Mouse (Mus musculus) heart, postnatal 4 days (tissue): ENCODE measurements around the gene Bbs9. TPM values are rescaled to one million over a fixed set of nuclear protein-coding genes. Genes with fewer than 3 reads are reported as not detected.

Source experiments
- DNase-seq: peaks from one replicate; pipeline ENCODE4 v3.0.0; 2021
- total RNA-seq, 2 experiments: library from RNA; stranded (reverse); gene quantifications; 2 replicates each; pipeline ENCODE4 v1.2.3; 2021

The Bbs9 gene
- total RNA-seq, 2 experiments from 2014 or later: 14.0 to 15.9 TPM

DNA sequence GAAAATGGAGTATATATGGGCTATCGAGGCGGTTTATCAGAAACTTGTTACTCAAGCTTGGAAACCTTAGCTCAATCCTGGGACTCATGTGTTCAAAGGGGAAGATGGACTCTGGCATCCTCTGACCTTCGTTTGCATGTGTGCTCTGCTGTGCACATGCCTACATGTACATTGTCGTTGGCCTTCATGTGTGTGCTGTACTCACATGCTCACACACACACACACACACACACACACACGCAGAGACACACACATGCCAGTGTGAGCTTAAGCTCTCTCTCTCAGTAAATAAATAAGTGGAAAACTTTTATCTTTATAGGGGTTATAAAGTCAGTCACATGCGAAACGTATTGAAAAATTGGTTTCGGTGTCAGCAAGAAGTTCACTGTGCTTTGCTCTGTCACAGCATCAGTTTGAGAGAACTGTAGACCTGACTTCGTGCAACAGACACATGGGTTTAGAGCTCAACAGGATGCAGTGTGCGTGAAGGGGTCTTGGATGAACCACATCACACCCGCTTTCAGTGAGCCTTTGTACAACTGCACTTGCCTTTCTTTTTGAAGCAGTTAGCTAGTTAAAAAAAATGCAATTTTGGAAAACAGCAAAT, 62.4 kb downstream of the Bbs9 start:
- DNase-seq: no peak

DNA sequence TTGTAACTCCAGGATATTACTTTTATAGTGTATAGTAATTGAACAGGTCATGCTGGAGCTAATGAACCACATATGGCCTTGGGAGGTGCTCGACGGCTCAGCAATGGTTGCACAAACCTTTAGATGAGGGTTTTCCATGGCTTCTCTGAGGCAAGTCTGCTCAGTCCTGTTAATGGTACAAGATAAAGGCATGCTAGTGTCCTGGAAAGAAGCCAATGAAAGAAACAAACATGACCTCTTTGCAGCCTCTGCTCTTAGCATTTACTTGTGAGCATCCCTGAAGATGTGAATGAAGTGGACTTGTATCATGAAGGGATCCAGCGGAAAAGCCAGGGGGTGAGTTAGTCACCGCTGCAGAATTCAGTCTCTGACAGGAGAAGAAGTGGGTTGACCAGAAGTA, 64.0 kb downstream of the Bbs9 start:
- no peak for DNase-seq

DNA sequence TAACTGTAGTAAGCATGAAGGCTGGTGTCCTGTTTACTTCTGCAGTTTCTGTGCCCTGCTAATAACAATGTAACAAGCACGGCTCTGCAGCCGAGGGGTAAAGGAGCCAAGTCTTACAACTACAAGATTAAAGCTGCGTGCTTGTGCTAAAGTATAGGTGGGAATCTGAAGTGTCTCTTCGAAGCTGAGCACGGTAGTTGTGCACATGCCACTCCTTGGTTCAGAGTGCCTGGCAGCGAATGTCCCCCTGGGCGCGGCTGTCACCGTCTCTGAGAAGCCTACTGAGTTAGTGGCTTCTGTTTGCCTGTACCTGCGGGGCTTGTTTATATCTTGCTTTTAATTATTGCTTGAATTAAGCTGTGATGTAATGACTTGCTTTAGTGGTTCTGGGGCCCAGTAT, 65.6 kb downstream of the Bbs9 start:
- no peak for DNase-seq

DNA sequence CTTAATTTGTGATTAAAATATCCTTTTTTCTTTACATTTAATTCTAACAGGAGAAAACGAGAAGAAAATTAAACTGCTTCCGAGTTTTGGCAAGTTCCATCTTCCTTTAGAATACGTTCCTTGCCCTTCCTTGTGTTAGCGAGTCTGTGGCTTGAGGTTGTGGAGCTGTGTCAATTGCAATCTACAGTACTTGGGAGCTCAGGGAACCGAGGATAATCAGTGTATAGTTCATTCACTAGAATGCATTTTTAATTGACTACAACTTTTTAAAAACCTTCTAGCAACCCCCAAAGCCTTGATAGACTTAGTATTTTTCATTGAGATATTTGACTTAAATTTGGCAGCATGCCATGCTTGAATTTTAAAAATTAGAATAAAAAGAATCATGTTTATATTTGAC, 68.0 kb downstream of the Bbs9 start:
- DNase-seq: no peak

DNA sequence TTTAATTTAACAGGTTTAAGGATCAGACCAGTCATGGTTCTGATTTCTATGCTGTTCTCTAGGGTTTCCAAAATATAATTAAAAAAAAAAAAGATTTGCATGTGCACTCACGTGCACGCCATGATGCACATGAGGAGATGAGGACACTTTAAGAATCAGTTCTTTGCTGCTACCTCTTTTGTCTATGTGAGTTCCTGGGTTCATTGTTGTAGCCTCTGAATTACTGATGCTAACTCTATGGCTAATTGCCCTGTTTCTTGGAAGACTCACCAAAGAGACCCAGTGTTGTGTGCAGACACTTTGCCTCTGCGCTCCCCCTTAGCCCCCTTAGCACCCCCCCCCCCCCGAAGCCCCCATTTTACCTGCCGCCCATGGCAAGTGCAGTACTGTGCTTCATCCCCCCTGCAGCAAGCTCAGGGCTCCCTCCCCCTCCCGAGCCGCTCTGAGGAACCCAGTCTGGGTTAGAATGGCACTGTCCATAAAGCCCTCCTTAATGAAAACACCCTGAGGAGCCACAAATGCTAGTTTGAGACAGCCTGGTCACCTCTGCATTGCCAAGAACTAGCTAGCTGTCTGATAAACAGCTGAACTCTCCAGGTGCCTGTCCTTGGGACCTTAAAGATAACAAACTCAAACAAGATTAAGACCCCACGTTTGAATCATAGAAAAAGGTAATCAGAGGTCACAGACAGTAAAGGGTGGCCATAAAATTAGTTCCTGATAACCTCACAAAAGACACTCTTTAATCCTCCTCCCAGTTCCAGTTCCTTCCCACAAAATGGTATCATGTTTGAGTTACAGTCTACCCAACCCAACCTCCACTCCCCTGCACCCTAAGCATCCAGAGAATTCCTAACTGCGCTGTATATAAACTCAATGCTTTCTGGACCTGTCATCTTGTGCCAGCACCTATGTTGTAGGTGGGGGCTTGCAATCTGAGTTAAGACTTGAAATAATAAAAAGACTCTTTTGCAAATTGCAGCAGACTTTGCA, 69.1 kb downstream of the Bbs9 start:
- DNase-seq: no peak

DNA sequence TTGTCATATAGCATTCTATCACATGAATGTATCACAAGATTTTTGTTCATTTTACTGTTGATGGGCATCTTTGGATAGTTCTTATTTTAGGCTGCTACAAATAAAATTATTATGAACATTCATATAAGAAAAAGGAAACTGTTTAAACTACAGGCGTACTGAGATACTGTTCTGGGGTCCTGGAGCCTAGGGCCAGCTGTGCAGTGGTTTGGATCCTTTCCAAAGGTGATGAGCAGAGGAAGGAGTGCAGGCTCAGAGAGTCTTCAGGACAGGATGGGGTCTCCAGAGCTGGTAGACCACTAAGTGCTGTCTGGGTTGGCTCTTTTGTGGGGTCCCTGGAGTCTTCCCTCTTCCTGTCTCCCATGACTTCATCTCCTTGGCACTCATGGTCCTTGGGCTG, 75.8 kb downstream of the Bbs9 start:
- no peak for DNase-seq

DNA sequence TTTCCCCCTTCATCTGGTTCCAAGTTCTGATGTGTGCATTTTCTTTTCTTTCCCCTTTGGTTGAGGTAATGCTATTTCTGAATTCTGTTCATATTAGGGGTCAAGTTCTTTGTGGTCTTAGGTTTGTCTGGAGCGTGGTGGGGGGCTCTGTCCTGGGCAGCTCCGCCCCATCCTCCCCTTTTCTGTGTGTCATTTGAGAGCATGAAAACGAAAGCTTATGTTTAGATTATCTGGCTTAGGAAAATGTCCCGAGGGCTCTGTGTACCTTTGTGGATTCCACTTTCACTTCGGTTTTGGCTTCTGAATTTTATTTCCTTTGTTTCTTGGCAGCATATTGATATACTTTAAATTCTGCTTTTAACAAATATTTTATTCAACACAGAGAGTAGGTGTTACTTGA, 80.6 kb downstream of the Bbs9 start:
- no peak for DNase-seq

DNA sequence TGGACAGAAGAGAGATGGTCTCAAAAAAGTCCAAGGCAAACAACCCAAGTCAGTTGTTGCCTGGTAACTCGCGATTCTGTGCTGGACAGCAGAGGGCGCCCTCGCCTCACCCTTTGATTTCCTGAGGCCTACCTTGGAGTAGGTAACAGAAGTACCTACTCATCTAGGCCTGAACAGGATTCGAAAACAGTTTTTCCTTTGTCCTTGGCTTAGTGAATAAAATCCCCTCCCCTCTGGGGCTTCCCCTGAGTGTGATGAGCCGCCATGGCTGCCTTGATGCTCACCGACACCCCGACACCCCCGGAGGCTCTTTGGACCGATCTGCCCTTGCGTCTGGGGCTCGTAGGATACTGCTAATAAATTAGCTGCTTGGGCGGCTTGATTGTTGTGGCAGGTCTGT, 82.0 kb downstream of the Bbs9 start:
- DNase-seq: peak; percentile 68

DNA sequence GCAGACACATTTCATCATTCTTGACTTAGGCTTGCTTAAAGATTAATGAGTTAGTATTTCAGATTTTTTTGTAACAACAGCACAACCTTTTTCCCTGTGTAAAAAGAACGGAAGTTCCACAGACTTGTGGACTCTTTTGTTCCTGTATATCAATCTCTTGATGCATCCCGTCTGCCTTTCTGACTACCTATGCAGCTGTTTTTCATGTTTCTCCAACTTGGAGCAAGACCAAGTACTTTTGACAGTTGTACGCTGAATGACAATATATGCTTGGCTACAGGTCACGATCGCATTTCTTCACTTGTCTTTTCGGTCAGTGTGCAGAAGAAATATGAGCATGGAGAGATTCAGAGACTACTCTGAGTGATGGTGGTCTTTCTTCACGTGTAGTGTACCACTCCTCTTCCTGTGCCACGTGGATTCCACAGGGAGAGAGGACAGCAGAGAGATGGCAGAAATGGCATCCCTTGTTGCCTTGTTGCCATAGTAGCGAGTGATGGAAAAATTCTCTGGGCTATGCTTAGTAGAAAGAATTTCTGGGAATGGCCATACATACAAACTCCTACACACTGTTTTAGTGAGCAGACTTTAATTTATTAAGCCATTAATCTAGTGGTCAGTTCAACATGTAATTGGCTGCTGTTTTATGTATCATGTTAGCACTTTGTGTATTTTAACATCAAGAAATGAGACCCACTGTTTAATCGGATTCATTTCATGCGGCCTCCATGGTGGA, 88.3 kb downstream of the Bbs9 start:
- no peak for DNase-seq

DNA sequence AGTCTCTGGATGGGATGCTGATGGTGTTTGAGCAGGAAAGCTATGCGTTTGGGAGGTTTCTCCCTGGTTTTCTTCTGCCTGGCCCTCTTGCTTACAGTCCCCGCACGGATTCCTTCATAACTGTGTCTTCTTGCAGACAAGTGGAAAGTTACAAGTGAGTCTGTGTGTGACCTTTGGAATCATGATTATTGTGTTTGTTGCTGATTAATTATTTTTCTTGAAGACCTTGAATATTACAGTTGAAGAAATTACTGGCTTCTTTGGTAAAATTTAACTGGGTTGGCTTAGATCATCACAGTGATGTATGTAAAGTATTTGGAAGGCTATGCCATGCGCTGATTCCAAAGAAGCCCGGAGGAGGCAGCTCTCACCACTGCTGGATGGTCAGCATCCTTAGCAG, 92.2 kb downstream of the Bbs9 start:
- no peak for DNase-seq

DNA sequence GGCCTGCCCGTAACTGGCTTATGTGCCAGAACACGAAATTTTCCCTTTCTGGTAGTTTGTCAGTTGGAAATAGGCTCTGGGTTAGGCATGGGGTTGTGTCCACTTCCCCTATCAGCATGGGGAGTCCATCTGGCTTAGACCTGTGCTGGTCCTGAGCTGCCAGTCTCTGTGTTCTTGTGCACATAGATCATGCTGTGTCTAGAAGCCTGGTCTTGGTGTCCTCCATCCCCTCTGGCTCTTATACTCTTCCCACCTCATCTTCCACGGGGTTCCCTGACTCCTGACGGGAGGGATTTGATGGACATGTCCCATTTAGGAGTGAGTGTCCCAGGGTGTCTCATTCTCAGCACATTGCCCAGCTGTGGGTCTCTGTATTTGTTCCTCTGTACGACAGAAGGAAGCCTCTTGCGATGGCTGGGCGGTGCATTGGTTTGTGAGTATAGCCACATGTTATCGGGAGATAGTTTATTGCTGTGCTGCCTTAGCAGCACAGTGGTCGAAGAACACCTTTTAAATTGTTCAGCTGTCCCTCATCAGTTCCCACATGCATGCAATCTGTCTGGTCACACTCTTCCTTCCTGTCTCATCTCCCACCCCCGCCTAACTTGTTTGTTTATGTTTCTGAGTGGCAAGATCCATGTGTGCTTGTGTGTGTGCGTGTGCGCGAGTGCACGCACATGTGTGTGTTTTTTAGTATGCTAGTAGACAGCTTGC, 101.1 kb downstream of the Bbs9 start:
- no peak for DNase-seq

DNA sequence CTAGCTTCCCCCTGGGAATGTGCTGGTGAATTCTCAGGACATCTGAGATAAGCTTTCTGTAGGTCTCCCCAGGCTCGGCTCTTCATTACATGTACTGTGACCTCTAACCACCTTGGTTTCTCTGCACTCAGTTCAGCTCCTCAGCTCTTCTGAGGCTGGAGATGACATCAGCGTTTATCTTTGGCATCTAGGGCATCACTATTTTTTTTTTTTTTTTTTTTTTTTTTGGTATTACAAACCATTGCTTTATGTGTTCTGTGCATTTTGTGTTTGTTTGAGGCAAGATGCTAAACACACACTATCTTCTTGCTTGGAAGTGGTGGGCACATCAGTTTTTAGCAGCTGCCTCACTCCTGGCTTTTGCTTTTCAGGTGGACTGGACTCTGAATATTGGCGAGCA, 102.8 kb downstream of the Bbs9 start:
- no peak for DNase-seq

DNA sequence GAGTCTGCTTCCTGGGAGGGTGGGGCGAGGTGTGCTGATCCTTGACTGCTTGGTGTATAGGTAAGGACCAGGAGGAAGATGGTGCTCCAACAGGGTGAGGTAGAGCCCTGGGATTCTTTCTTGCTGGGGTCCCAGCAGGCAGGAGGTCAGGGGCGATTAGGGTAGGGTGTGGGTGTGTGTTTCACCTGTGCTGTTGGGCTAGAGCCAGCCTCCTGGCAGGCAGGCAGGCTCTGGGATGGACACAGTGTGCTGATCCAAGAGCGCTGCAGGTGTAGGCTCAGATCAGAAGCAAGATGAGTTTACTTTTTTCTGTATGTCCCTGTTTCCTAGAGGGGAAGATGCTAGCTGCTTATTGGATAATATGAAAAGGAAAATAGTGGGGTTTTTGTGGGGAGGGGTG, 108.7 kb downstream of the Bbs9 start:
- DNase-seq: no peak

DNA sequence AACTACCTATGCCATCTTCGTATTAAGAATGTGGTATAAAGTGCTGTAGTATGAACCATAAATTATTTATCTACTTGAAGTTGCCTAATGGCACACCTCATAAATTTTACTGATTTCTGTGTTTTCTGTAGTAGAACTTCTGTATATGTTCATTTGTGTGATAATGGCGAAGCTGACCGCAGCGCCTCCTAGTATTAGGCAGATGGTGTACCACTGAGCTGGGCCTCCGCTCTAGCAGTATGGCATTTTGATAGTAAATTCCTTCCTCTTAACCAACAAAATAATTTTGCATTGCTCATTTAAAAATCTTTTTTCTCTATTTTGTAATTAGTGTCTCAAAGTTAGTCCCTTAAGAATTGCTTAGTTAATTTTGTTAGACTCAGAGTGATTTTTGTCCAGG, 117.5 kb downstream of the Bbs9 start:
- DNase-seq: no peak

DNA sequence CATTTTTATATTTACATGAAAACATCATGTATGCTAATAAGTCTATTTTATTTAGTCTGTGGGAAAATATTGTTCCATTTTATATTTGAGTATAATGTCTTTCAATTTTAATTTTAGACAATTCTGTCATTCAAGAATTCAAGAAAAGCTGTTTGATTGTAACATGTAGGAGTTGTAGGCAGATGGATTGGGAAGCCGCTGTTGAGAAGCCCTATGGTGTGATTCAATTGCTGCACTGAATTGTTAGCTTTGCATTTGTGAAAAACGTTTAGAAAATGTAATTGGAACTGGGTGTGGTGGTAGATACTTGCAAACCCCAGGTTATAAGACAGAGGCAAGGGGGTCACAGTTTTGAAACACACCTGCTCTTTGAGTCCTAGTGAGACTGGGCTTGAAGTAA, 121.1 kb downstream of the Bbs9 start:
- no peak for DNase-seq

DNA sequence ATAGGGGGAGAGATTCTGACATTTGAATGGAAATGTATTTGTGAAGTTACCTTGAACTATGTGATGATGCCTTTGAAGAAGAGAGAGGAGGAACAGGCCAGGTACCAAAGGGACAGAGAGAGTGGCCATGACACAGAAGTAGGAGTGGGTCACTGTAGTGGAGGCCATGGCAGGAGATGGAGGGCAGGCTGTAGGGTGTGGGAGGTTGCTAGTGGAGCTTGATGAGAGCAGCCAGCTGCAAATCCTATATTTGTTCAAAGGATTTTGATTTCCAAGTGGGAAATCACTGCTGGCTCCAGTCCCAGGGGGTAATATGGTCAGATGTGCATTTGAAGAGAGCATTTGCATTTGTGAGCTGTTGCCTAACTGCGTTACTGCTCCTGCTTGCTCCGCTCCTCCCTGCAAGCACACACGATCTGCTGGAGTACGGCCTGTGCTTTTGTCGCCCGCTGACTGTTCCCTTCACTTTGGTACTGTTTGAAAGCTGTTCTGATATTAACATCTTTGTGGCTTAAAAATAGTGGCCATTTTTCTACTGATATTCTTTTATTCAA, 137.8 kb downstream of the Bbs9 start:
- DNase-seq: no peak

DNA sequence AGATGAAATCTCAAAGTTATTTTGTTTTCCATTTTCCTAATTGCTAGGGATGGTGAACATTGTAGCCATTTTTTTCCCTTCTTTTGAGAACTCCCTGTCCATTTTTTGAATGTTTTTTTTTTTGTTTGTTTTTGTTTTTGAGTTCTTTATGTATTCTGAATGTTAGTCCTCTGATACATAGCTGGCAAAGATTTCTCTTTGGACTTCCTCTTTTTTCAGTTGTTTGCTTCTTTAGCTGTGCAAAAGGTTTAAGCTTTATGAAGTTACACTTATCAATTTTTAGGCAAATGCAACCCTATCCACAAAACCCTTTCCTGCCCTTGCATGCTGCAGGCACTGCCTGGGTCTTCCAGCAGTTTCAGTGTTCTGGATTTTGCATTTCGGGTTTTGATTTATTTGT, 143.7 kb downstream of the Bbs9 start:
- no peak for DNase-seq

DNA sequence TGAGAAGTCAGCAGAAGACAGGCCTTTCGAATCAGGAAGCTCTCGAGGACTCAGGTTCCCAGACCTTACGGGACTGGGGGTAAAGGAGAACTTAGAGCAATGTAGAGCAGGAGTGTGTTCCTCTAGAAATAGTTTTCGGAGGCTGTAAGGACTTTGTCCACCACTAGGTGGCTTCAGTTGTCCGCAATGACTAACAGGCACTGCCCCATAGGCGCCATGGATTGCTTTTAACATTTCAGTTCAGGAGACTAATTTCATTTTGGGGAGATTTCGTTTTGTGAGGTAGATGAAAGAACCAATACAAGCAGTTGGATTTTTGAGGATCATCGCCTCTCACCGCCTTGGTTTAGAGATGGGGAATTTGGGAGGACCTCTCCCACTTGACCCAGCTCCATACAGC, 149.5 kb downstream of the Bbs9 start:
- peak; percentile 54 for DNase-seq

DNA sequence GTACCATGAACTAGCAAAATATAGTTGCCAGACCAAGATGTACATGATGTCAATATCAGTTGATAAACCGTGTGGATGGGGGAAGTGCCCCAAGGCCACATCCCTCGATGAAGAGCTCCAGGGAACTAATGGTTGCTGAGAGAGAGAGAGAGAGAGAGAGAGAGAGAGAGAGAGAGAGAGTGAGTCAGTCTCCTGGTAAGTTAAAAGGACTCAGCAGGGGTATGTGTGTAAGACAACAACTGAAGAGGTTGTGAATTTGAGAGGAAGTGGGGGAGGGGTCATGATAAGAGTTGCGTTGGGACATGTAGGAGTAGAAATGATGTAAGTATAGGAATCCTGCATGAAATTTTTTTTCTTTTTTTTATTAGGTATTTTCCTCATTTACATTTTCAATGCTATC, 150.5 kb downstream of the Bbs9 start:
- no peak for DNase-seq

DNA sequence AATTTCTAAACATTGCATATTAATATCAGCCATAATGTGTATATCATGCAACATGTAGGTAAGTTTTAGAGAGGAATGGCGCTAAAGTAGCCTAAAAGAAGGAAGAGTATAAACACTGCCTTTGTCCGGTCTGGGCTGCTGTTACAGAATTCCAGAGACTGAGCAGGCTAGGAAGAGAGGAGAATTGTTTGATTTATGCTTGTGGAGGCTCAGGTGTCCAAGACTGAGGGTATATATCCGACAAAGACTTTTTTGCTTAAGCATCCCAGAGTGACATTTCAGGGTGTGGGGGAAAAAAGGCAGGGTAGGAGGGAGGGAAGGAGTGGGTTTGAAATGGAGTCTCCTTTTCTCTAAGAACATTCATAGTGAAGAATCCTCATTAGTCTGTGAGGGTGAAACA, 152.4 kb downstream of the Bbs9 start:
- no peak for DNase-seq

DNA sequence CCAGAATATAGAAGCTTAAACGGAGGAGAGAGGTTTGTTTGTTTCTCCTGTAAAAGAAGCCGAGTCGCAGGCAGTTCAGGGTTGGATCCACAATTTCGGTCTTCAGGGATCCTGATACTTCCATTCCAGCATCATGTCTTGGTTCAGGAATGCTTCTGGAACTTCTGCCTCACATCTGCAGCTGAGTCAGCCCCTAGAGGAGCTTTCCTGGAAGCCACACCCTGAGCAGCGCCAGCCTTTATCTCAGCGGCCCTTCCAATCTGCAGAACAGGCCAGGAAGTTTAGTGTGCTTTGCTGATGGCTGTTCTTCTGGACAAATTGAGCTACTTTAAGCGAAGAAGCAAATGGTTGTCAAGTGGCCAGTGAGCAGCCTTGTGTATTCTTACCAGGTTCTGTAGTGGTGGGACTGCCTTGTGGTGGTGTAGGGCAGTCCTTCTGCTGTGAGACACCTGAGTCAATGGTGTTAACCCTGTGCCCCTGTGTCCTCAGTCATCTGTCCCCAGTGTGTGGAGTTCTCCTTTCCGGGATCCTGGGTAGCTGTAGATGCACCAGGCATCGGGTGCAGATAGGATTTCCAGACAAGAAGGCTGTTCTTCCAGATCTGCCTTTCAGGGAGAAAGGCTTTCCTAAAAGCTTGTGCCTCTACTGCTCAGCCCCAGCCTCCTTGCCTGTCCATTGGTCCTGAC, 157.4 kb downstream of the Bbs9 start:
- peak; percentile 35 for DNase-seq

DNA sequence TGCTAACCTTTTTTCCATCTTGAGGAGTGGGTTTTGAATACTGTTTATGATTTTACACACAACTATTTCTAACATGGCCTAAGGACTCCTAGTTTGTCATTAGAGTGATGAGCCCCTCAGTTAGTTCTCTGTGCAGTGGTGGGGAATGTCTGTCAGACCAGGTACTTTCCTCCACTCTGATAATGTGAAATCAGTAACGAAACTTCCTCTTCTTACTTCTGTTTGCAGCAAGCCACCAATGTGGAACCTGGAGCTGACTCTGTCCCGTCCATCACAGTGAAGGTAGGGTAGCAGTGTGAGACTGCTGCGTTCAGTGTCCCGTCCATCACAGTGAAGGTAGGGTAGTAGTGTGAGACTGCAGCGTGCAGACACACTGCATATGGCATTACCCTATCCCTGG, 163.0 kb downstream of the Bbs9 start:
- no peak for DNase-seq
